Mouse (Mus musculus) right cerebral cortex, postnatal 14 days (tissue): ENCODE data around the gene Kansl1l.

ENCODE experiments used
- DNase-seq: peaks from one replicate; pipeline ENCODE4 v3.0.0; 2022

Gene Kansl1l

DNA sequence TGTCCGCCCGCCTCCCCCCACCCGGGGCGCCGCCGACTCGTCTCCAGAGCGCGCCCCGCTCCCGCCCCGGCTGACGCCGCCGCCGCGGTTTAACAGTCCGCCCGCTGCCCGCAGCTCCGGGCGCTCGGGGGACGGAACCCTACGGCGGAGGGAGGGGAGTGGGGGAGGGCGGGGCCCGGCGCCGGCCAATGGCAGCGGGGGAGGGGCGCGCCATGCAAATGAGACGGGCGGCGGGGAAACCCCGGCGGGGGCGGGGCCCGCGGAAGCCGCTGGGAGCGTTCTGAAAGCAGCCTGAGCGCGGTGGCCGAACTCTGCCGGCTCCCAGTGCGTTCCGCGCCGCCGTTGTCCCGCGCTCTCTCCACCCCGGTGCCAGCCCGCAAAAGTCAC lies at the start of gene Kansl1l:
Gene Kansl1l (minus strand): TSS at position 110 of the 387 bp plus-strand sequence.
- DNase-seq, result peak; percentile 97

- DNase-seq, result no peak
These were observed 48.3 kb upstream of the Kansl1l start for GRCm38 (mm10) chr1:66865633-66866032.

DNA sequence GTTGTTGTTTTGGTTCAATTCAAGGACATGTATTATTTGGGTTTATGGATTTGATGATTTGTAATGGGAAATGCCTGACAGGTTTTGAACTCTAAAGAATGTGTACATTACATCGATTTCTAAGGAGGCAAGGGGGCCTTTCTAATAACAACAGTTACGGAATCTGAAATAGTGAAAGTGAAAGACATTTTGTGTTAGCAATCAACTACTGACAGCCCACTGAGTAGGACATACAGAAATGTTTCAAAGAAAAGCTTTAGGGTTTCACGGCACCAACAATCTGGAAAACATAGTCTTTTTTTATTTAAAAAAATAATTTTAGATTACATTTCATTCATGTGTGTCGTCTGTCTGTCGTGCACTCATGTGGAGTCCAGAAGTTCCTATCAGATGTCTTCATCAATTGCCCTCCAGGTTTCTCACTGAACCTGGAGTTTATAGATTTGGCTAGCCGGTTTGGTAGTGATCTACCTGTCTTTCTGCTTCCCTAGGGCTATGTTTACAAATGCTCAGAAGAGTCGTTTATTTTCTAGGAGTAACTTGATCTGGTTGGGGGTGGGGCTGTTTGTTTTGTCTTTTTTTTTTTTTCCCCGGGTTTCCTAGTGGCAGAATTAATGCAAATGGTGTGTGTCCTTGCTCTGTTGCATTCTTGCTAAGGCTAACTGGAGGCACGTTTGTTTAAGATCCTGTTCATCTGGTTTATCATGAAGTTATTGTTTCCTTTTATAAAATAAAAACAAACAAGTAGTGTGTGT lies 46.6 kb upstream of the Kansl1l start:
- DNase-seq, result no peak

DNA sequence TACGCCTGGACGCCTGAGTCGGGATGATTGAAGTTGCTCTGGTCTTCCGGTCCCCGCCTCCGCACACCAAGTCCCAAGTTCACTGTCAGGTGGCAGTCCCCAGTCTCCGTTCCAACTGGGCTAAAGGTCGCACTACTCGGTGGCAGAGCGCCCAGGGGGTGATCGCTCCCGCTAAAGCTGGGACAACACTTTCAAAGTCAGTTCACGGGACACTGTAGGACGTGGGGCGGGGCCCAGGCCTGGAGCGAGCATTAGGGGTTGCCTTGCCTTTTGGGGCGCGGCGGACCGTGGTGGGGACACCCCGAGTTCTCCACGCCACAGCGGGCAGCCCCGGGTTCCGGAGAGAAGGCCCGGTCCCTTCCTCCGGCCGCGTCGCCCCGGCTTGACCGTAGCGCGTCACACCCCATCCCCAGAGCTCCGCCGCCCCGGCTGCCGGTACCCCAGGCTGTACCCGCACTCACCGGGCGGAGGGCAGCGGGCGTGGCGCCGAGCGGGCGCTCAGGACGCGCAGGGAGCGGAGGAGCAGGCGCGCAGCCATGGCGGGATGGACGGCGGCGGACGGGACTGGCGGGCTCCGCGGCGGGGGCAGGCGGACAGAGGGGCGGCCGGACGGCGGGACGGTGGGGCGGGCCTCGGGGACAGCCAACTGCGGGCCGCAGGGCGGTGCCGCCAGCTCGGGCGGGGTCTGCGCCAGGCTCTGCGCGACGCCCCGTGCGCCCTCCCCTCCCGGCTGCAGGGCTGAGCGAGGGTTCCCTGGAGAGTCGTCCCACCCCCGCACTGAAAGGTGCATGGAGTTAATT lies 45.5 kb upstream of the Kansl1l start, which contains the start of gene Acadl:
Gene Acadl (minus strand): TSS at position 566 of the 800 bp plus-strand sequence.
- peak; percentile 58 for DNase-seq

- no peak for DNase-seq
These were observed 44.7 kb upstream of the Kansl1l start for GRCm38 (mm10) chr1:66861764-66862672.

GRCm38 (mm10) chr1:66847506-66847905 lies 30.1 kb upstream of the Kansl1l start:
- DNase-seq, result no peak

DNA sequence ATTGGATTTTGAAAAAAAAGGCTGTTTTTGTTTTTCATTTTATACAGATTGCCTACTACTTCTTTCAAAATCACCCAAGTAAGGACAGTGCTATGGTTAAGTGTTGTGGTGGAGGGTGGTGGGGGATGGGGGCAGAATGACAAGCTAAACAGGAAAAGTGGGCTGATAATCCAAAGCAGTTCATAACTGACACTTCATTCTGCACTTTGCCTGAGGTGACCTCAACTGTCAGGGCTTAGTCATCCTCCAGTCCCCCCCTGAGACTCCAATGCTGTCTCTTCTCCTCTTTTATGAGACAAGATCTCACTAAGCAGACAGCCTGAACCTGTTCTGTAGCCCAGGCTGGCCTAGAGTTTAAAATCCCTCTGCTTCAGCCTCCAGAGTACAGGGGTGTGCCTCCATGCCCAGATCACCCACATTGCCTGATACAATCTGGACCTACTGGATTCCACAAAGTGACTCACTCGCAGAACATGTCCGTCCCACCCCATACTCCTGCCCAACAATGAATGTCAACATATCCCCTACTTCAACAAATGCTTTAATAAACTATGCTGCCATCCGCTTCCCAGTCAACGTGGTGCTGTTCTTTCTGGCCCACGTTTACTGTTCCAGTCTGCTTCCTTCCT lies 28.4 kb upstream of the Kansl1l start:
- DNase-seq, result no peak

DNA sequence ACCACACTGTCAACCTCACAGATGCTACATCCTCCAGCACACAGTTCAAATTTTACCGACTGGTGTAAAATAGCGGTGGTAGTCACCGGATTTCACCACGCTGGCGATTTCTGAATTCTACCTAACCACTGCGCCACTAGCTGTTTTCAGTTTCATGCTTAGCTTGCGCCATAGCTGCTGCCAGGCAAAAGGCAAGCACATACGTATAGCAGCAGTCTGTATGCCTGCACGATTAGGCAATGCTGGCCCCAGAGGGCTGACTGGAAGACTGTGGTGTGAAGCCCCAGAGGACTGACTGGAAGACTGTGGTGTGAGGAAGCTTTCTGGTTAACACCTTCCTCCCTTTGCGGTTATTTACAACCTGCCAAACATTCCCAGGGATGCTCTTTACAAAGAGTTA lies 24.6 kb upstream of the Kansl1l start:
- no peak for DNase-seq

- DNase-seq, result no peak
These were observed 24.1 kb upstream of the Kansl1l start for GRCm38 (mm10) chr1:66841510-66841909.

DNA sequence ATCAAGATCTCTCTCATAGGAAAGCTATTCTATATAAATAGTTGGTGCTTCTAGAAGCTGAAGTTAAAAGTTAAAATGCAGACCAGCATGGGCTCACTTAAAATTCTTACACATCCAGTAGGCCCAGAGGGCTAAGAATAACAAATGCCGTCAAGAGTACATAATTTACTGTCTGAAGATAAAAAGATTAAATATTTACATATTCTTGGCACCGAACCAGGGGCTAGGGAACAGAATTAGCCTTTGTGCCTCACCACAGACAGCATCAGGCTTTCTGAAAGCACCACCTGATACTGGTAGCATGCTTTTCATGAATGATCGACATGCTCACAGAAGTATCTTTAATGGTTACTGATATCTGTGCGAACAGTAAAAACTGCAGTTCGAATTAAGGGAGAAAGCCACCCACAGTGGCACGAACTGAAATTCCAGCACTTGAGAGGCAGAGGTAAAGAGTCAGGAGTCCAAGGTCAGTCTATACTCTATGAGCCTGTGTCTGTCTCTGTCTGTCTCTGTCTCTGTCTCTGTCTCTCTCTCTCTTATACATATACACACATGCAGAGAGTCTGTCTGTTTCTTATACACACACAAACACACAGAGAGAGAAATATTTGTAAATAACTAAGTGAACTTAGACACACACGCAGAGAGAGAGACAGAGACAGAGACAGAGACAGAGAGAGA lies 22.5 kb upstream of the Kansl1l start:
- DNase-seq, result no peak

DNA sequence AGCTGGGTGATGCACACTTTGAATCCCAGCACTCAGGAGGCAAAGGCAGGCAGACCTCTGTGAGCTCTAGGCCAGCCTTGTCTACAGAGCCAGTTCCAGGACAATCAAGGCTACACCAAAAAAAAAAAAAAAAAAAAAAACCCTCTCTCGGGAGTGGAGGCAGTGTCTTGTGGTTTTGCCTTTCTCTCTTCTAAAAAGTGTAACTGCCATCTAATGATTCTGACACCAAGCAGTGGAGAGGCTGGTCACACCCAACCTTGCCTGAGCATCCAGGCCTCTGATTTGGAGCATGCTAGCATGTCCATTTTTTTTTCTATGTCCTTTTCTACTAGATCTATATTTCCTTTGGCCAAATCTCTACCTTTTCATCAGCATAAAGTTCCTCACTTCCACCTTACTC lies 21.8 kb upstream of the Kansl1l start:
- DNase-seq, result no peak

DNA sequence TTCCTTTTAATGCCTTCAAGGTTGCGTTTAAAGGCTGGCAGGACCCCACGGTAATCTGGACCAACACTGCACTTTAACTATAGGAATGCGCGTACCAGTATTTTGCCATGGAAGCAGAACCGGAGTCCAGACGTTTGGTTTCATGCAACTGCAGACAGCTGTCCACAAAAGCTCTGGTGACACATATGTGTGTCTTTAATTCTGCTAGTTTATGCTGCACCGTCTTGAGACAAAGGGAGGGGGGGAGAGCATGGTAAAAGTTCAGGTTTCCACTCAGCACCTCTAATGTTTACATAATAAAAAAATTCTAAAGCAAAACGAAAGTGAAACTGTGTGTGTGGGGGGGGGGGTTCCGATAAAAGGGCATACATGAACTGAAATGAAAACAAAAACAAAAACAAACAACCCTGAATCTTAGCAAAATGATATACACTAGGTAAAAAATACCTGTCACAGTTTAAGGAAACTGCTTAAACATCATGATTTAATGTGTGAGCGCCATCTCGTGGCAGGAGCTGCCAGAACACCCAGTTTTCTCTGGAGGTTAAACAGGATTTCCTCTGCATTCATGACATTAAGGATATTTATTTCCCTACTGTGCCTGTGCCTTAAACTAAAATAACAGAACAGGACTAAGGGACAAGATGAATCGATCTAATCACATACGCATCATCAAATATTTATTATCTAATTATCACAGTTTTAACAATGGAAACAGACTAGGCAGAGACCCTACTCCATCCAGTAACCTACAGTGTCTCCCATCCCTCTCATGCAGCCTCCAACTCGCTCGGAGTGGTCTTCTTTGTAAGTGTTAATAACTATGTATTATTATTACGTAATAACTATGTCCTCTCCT lies 21.1 kb upstream of the Kansl1l start:
- DNase-seq, result peak; percentile 88

- no peak for DNase-seq
These were observed 19.8 kb upstream of the Kansl1l start for GRCm38 (mm10) chr1:66837207-66837606.

GRCm38 (mm10) chr1:66832636-66833165 lies 15.3 kb upstream of the Kansl1l start:
- no peak for DNase-seq

DNA sequence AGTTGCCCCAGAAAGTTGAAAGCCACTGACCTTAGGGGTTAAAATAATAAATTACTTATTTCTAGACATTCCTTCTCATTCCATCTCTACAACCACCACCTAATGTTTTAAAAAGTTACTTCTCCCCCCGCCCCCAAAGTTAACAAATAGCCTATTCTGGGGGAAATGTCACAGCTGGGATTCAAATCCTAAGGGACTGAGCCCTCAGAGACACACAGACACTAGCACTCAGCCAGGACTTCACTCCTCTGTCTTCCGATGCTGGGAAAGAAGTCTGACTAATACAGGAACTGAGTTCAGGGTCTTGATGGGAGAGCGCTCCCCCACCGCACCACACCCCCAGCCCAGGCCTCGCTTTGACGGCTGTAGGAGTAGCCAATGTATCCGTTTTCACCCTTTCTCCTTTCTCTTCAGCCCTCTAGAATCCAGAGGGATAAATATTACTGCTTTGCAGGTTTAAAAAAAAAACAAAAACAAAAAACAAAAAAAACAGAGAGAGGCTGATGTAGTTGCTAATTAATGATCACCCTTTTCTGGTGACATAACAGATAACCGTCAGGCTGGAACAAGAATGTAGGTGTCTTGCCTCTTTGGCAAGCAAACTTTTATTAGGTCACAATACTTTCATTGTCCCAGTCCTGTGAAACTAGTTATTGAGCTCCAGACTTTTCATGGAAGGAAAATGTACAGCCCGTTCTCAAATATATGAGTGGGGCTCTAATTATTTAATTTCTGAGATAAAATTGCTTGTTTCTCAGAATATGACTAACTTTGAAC lies 14.7 kb upstream of the Kansl1l start:
- no peak for DNase-seq

DNA sequence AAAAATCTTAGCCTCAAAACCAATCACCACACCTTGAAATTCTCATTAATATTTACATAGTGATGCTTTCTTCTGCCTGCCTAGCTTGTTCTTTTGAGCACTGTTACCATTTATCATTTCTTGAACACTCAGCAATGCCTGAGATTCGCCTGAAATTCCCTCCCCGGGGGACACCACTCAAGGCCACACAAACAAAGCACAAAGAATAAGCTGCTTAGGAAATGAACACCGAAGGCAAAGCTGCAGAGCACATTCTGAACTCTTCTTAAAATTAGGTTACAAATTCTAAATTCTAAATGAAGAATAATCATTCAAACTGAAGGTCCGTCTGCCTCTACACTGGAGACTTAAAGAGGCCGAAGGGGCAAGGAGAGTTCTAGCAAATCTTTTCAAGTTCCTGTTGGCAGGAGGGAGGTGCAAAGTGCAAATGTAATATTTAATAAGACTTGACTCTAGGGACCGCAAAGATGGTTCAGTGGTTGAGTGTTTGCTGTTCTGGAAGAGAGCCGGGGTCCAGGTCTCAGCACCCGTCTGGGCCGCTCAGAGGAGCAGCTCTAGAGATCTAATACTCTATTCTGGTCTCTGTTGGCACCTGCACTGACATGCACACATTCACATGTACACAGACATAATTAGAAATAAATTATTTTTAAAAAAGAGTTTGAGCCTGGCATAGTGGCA lies 12.2 kb upstream of the Kansl1l start:
- DNase-seq, result no peak

DNA sequence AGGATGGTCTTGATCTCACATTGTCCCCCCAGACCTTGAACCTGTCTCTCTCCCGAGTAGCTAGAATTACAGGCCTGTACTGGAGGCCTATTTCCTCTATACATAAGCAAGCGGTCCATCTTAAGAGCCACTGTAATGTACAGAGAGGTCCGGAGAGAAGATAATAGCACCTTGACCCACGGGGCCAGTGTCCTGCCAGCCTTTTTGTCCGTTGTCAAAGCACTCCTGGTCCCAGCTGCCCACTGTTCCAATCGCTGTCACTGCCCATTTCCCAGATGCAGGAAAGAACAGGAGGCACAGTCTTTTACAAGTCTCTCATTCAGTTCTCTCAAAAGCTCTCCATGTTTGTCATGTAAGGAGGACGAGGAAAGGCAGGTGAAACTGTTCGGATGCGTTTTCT lies 4.6 kb upstream of the Kansl1l start:
- no peak for DNase-seq

DNA sequence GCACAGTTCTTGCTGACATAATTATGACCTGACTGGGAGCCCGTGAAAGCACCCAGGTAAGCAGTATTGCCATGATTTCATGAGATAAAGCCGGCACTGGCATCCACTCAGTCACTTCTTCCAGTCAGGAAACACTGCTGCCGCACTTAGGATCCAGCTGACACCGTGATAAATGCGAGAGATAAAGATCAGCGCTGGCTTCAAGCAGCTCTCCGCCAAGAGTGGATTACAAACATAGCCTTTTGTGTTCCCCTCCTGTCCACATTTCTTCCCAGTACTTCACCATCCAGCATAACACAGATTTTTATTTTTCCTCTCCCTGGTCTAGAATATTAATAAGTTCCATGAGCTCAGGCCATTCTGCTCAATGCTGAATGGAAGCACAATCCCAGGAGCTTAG lies 2.9 kb upstream of the Kansl1l start:
- no peak for DNase-seq

DNA sequence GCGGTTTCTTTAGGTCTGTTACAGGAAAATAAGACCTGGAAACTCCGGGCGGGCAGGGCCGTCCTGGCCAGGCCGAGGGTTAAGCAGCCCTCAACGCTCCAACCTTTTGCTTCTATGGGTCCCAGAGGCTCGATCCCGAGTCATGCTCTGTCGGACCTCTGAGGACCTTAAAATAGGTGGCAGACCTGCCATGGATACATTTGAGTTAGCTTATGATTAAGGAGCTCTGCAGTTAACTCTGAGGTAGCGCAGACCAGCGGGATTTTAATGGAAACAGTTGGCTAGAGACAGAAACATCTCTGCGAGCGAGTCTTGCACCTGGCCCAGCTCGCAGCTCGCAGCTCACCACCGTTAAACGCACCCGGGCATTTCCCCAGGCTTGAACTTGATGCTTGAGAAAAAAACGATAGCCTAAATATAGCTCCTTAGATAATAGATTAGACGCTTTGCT lies 528 bp upstream of the Kansl1l start:
- no peak for DNase-seq
